Mouse (Mus musculus) heart, adult 2 months (tissue): ENCODE measurements at regions not wholly inside any gene's neighbourhood (a gene's known extent, or its start where the extent isn't known, plus 50 kb on each side); places are given as distances from the start of the nearest gene placed in this dataset.

ENCODE experiments used
- DNase-seq, 2 experiments: peaks; one replicate each; pipeline ENCODE4 v3.0.0; 2021
- H3K27ac ChIP-seq: fragments of 200-600 bp; 2 replicates; pipeline ENCODE4 v1.8.1; 2022
- H3K27me3 ChIP-seq: fragments of 200-500 bp; 2 replicates; pipeline ENCODE4 v1.6.1; 2012; ENCODE audit warnings: mild to moderate bottlenecking, low read length, inconsistent platforms, mixed read lengths; ENCODE audit not compliant: control insufficient read depth, insufficient read depth
- H3K36me3 ChIP-seq: fragments of 200-500 bp; 2 replicates; pipeline ENCODE4 v1.6.1; 2012; ENCODE audit warnings: low read length, inconsistent platforms; ENCODE audit not compliant: control insufficient read depth, insufficient read depth
- H3K4me1 ChIP-seq: fragments of 200-500 bp; 2 replicates; pipeline ENCODE4 v1.6.1; 2011; ENCODE audit warnings: low read length; ENCODE audit not compliant: control insufficient read depth, insufficient read depth
- H3K4me3 ChIP-seq: fragments of 200-600 bp; 2 replicates; pipeline ENCODE4 v1.8.1; 2022
- H3K79me2 ChIP-seq: fragments of 200-500 bp; replicated peaks from 2 replicates; pipeline ENCODE4 v1.6.1; 2012; ENCODE audit warnings: mild to moderate bottlenecking, inconsistent platforms, low read length, moderate library complexity, mixed read lengths; ENCODE audit not compliant: control insufficient read depth, insufficient read depth
- H3K9ac ChIP-seq: fragments of 200-500 bp; 2 replicates; pipeline ENCODE4 v1.6.1; 2012; ENCODE audit warnings: low read depth, mild to moderate bottlenecking, control low read depth, inconsistent platforms, low read length, mixed read lengths
- CTCF ChIP-seq: fragments of 200-600 bp; IDR thresholded peaks from 2 replicates; pipeline ENCODE4 v1.8.1; 2022; ENCODE audit warnings: antibody characterized with exemption, mild to moderate bottlenecking, moderate library complexity
- EP300 ChIP-seq: fragments of 200-500 bp; IDR thresholded peaks from 2 replicates; pipeline ENCODE4 v1.6.1; 2011; ENCODE audit warnings: low read depth, low read length, control low read depth; ENCODE audit not compliant: insufficient read depth
- POLR2A ChIP-seq: fragments of 200-500 bp; IDR thresholded peaks from 2 replicates; pipeline ENCODE4 v1.6.1; 2011; ENCODE audit warnings: mild to moderate bottlenecking, low read depth, low read length, control low read depth; ENCODE audit not compliant: insufficient read depth
- WGBS: fragments of 180-500 bp; shearing (Covaris S2); methylation state at CpG from one replicate; pipeline ENCODE4 v1.1.7; 2018; 5-methylcytosine and 5-hydroxymethylcytosine counted together
- intact Hi-C: fragments of 180-260 bp; cut with DNase I; formaldehyde crosslinking; loops from one replicate; pipeline ENCODE4 v1.15.1; 2025

DNA sequence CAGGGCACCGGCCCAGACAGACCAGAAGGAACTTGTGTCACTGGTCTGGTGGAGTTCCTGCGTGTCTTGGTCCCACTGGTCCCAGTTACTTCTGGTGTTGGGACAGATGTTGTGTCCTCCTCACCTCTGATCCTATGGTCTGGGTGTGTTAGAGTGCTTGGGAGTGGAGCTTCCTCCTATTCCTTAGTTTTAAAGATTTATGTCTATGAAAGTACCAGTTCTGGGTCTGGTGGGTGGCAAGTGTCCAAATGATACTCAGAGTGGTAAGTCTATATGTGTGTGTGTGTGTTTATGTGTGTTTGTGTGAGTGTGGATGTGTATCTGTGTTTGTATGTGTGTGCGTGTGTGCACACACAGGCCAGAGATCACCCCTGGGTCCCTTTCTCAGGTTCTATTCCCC, 79.9 kb upstream of the Tpm1 start:
- TF ChIP-seq CTCF (no peak), POLR2A (no peak), EP300 (no peak)
- H3K79me2 ChIP-seq = no peaks in the 10 kb centered on the region
- no peaks in the 10 kb centered on the region for H3K4me1 ChIP-seq
- H3K4me3 ChIP-seq = no peak overlapping the region
- no peaks in the 10 kb centered on the region for H3K27me3 ChIP-seq
- no peak for DNase-seq
- H3K36me3 ChIP-seq = no peaks in the 10 kb centered on the region
- WGBS = 91% methylated on average over 3 of the region's 3 CpGs
- no peak overlapping the region for H3K9ac ChIP-seq
- no peak overlapping the region for H3K27ac ChIP-seq
- intact Hi-C loops = no loop called here

DNA sequence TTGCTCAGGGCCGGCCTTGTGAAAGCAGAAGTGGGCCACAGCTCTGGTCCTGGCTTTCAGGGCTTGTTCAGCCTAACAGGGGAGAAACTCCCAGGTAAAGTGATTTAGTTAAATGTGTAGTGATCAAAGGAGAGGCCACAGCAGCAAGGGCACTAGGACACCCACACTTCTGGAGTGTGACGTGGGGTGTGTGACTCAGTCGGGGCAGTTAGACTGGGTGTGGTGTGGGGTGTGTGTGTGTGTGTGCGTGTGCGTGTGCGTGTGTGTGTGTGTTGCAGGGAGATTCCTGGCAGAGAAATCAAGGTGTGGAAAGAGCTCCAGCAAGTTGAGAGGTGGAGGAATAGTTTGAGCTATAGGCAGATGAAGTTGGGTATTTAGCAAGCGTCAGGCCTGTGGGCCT, 72.5 kb upstream of the Tpm1 start:
- H3K27ac ChIP-seq = no peak overlapping the region
- TF ChIP-seq CTCF (no peak), POLR2A (no peak)
- intact Hi-C loops = no loop called here
- no peak overlapping the region for H3K4me3 ChIP-seq
- no peaks in the 10 kb centered on the region for H3K4me1 ChIP-seq
- 98% methylated on average over 7 of the region's 7 CpGs for WGBS
- no peak overlapping the region for H3K9ac ChIP-seq
- no peaks in the 10 kb centered on the region for H3K36me3 ChIP-seq
- H3K79me2 ChIP-seq = no peaks in the 10 kb centered on the region
- DNase-seq = no peak
- no peaks in the 10 kb centered on the region for H3K27me3 ChIP-seq

DNA sequence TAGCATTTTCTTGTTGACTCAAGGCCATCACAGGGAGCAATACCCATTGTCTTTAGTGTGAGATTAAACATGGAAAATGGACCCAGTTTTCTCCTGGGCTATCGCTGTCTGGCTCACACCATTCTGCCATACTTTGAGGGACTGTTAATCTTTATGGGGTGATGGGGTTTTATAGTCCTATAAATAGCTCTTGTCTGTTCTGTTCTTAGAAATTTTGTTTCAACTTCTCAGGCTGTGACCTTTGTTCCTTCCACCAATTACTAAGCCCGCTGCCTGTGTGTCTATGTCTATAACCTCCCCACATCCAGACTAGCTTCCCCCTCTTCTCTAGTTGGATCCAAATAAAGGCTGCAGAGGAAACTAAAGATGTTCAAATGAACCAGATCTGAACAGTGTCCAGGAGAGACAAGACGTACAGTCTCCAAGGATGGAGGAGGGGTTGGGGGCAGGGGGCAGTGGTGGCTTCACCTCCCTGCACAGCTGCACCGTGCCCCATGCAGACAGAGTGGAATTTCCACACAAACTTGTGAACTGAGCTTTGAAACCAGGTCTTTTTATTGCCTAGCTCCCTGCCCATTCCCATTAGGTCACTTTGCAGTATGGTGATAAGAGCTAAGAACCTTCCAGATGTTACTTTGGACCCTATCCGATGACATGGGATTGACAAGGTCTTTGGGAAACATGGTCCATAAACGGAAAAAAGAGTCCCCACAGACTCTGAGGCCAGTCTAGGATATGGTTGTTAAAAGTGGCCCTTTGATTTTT, 69.9 kb upstream of the Tpm1 start:
- H3K9ac ChIP-seq = no peak overlapping the region
- H3K27me3 ChIP-seq = no peaks in the 10 kb centered on the region
- intact Hi-C loops = no loop called here
- DNase-seq = no peak
- no peak overlapping the region for H3K27ac ChIP-seq
- 62% methylated on average over 6 of the region's 6 CpGs for WGBS
- no peak for TF ChIP-seq CTCF
- TF ChIP-seq POLR2A = no peak
- no peak for TF ChIP-seq EP300
- no peaks in the 10 kb centered on the region for H3K79me2 ChIP-seq
- H3K4me1 ChIP-seq = no peaks in the 10 kb centered on the region
- no peaks in the 10 kb centered on the region for H3K36me3 ChIP-seq
- no peak overlapping the region for H3K4me3 ChIP-seq

DNA sequence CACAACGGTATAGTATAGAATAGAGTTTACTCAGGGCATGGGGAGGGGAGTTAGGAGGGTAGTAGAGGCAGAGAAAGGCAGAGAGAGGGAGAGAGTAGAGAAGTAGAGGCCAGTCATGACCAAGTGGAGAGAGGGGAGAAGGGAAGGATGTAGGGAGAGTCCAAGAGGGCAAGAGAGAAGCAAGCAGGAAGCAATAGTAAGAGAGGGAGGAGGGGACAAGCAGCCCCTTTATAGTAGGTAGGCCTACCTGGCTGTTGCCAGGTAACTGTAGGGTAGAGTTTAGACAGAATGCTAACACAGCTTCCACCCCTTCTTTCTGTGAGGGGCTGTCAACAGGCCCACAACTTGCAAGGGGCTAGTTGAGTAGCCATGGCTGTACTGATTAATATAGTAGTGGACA, 69.2 kb upstream of the Tpm1 start:
- no peak overlapping the region for H3K4me3 ChIP-seq
- TF ChIP-seq CTCF (no peak), POLR2A (no peak), EP300 (no peak)
- intact Hi-C loops = no loop called here
- H3K27ac ChIP-seq = no peak overlapping the region
- no peaks in the 10 kb centered on the region for H3K4me1 ChIP-seq
- no peaks in the 10 kb centered on the region for H3K36me3 ChIP-seq
- no peaks in the 10 kb centered on the region for H3K79me2 ChIP-seq
- 92% methylated on average over 1 of the region's 1 CpGs for WGBS
- no peak for DNase-seq
- H3K9ac ChIP-seq = no peak overlapping the region
- no peaks in the 10 kb centered on the region for H3K27me3 ChIP-seq

DNA sequence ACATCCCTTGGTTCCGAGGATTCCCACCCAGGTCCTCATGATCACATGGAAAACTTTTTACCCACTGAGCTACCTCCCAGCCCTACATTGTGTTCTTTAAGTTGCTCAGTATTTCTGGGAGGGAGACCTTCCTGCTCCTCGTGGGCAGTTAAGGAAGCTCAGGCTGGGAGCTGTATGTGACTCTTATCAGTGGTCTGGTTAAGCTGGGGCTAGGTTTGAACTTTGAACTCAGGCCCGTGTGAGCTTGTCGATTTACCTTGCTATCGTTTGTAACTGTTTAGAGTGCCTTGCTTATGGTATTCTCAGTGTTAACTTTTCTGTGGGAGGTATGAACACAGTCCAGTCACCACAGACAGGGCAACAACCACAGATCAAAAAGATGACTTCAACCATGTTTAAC, 68.4 kb upstream of the Tpm1 start:
- intact Hi-C loops = no loop called here
- Histone ChIP-seq H3K36me3 (no peaks in the 10 kb centered on the region), H3K79me2 (no peaks in the 10 kb centered on the region), H3K9ac (no peak overlapping the region), H3K27ac (no peak overlapping the region), H3K4me3 (no peak overlapping the region), H3K4me1 (no peaks in the 10 kb centered on the region), H3K27me3 (no peaks in the 10 kb centered on the region)
- 57% methylated on average over 5 of the region's 5 CpGs for WGBS
- no peak for DNase-seq
- TF ChIP-seq CTCF (no peak), POLR2A (no peak), EP300 (no peak)

DNA sequence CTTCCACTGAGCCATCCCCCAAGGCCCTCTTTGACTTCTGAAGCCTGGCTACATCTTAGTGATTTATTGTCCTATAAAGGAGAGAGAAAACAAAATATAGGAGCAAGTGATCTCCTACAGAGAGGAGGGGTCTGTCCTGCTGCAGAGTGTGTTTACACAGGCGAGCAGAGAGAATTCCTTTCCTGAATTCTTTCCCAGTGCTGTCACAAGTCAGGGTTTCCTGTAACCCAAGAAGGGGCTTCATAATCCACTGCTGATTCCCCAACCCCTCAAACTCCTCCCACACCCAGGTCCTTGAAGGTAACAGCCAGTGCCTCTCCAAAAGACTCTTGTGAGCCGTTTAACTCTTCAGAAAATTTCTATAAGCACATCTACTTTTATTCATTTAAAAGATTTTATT, 66.8 kb upstream of the Tpm1 start:
- intact Hi-C loops = no loop called here
- Histone ChIP-seq H3K36me3 (no peaks in the 10 kb centered on the region), H3K9ac (no peak overlapping the region), H3K27me3 (no peaks in the 10 kb centered on the region), H3K79me2 (no peaks in the 10 kb centered on the region), H3K4me1 (no peaks in the 10 kb centered on the region), H3K27ac (no peak overlapping the region), H3K4me3 (no peak overlapping the region)
- 35% methylated on average over 2 of the region's 2 CpGs for WGBS
- no peak for DNase-seq
- no peak for TF ChIP-seq CTCF
- TF ChIP-seq POLR2A = no peak
- no peak for TF ChIP-seq EP300

DNA sequence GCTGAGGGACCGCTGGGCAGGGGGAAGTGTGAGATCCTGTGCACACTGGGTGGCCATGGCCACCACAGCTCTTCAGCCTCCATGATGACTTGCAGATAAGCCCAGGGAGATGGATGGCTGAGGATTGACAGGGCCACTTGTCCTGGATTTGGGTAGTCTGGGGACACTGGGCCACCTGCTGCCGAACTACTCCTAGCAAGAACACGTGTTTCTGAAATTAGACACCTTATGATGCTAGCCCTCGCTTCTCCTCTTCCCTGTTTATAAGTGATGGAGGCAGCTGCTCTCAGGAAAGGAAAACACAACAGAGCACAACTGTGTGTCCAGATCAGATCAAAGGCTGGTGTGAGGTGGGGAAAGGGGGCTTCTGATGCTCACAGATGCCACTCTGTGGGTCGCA, 64.9 kb upstream of the Tpm1 start:
- H3K4me3 ChIP-seq = no peak overlapping the region
- H3K27ac ChIP-seq = no peak overlapping the region
- H3K4me1 ChIP-seq = no peaks in the 10 kb centered on the region
- no peak for DNase-seq
- no peak overlapping the region for H3K9ac ChIP-seq
- no peaks in the 10 kb centered on the region for H3K79me2 ChIP-seq
- H3K36me3 ChIP-seq = no peaks in the 10 kb centered on the region
- no peak for TF ChIP-seq CTCF
- no peak for TF ChIP-seq POLR2A
- TF ChIP-seq EP300 = no peak
- intact Hi-C loops = no loop called here
- WGBS = 81% methylated on average over 5 of the region's 5 CpGs
- H3K27me3 ChIP-seq = no peaks in the 10 kb centered on the region
